Mouse (Mus musculus): Measurements from ENCODE around the gene Cfb.

GRCm38 (mm10) chr17:34838785-34839184 is 23.5 kb downstream of the Cfb start:
- no peak for TF ChIP-seq CTCF (IDR thresholded peaks at IDR 0.05; ENCODE audit: extremely low read depth, insufficient read depth, low read length)
- TF ChIP-seq POLR2A (IDR thresholded peaks at IDR 0.05; ENCODE audit: extremely low read depth, insufficient read depth, low read length), result no peak
